Mouse (Mus musculus): ENCODE measurements around the gene Rab25. TPM values are rescaled to one million over a fixed set of nuclear protein-coding genes. Genes with fewer than 3 reads are reported as not detected.

Rab25 gene
- polyA plus RNA-seq (2014; fragmentation: Illumina TruSeq; extraction: RNeasy Lipid Tissue Mini Kit (QIAGEN cat#74804); ENCODE audit: low read depth, low replicate concordance), result 66.8 TPM

DNA sequence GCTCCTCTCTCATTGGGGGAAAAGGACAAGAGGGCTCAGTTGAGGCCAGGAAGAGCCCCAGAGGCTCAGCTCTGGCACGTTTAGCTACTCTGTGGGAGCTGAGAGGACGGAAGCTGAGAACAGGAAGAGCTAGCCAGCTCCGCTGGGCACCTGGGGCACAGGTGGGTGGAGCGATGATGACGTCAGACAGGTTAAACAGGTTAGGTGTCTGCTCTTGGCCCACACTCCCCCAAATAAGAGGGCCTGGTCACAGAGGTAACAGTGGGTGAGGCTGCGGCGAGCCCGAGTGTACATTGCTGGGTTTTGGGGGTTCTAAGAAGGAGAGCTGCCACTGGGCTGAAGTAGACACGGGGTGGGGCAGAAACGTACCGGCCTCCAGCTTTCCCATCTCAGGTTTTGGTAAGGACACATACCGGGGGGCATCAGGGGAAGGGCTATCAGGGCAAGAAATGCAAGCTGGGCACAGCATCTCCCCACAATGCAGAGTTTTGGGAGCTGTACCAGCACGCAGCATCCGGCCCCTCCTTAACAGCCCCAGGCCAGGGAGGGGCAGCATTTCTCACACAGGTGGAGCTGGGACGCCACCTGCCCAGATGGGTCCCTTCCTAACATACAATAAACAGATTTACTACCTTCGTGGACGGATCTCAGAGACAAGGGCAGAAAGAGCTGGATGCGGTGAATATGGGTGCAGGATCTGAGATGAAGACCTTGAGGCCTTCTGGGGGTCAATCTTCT is at the start of gene Rab25:
Gene Rab25 (minus strand): TSS at position 121 of the 738 bp plus-strand sequence.

DNA sequence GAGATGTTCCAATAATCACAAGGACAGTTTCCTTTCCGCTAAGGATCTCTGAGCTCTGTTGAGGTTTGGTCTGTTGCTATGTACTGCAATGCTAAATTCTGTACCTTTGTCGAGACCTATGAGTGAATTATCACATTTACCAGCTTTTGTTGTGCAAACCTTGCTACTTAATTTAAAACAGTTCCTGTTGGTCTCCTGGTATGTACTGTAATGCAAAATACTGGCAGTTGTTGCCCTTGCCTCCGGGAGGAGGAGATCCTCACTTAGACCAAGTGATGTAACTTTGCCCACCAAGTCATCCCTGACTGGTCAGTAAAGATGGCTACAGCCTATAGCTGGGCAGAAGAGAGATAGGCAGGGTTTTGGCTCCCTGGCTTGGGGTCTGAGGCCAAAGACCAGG is 27.4 kb upstream of the Rab25 start, which contains the start of gene Ssr2:
Gene Ssr2 (plus strand): TSS at position 337 of the 400 bp plus-strand sequence.

DNA sequence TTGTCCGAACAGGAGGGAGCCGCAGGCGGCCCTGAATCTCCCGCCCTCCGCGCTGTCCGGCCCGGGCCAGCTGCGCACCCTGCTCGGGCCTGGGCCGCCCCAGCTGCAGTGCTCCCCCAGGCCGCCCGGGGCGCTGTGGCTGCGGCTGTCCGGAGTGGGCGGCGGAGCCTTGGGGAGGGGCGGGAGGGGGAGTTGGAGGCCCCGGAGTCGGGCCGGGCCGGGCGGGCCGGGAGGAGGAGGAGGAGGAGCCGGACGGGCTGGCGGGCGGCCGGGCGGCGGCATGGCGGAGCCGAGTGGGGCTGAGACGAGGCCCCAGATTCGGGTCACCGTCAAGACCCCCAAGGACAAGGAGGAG is 5.4 kb upstream of the Rab25 start, which contains the start of gene Ubqln4:
Gene Ubqln4 (plus strand): TSS at position 234 of the 355 bp plus-strand sequence.

DNA sequence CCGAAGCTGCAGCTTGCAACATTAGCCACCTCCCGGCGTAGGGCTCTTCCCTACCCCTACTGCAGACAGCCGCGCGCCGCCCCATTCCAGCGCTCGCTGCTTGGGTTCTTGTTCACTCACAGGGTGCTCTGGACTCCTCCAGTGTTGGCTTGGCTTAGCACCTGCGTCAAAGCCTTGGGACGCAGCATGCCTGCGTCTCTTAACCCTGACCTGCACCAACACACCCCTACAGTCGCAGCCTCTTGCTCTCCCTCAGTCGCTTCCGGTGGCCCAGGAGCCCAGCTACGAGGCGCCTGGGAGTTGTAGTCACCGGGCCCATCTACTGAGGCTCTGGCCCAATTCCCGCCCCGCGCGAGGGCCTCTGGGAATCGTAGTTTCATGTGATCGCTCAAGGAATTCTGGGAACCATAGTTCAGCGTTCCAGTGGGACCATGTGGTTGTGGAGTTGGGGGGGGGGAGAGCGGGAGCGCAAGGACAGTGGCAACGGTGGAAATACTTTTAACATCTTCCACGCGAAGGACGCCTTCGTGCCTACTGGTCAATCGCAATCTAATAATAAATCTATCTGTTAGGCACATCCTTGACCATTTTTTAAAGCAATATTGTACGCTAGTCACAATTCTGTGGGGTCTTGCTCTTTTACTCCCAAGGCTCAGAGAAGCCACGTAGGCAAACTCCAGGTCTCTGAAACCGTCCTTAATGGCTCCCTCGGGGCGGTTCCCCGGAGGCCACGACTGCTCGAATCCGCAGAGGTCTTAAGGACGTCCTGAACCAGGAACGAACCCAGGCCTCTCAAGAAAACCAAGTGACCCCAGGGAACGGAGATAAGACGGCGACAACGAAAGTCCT is 4.8 kb upstream of the Rab25 start, which contains the start of gene Lamtor2:
Gene Lamtor2 (minus strand): TSS at position 399 of the 849 bp plus-strand sequence.

DNA sequence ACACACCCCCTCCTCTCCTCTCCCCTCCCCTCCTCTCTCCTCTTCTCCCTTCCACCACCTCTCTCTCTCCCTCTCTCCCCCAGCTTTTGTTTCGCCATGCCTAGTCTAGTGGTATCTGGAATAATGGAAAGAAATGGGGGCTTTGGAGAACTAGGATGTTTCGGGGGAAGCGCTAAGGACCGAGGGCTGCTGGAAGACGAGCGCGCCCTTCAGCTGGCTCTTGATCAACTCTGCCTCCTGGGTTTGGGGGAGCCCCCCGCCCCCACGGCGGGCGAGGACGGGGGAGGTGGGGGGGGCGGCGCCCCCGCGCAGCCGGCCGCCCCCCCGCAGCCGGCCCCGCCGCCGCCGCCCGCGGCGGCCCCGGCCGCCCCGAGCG is 15.8 kb downstream of the Rab25 start, which contains the start of gene Mex3a:
Gene Mex3a (plus strand): TSS at position 97 of the 376 bp plus-strand sequence.

DNA sequence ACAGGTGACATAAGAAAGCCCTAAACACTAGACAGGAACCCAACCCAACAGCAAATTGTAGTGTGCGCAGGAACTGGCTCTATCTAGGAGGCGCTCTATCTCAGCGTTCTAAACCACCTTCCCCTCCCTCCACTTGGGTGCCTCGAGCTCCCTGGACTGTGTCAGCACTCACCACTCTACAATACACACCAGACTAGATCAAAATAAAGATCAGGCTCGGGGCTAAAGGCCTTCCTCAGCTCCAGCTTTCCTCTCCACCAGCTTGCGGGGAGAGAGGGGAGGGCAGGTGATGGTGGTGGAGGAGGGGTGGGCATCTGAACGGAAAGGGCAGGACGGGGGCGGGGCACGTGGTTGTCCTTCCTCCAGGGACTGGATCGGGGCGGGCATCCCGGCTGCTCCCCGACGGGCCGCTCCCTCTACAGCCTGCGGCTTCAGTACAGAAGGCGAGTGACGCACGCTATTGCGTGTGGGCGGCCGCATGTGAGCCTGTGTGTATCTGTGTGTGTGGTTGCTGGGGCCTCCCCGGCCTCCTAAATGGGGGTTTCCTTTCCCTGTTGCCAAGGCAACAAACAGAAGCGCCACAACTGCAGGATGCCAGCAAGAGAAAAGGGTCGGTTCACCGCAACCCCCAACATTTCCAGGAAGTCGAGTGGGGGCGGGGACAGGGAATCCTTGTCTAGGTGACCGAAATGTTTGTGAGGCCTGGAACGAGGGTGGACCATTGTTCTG is 38.2 kb downstream of the Rab25 start, which contains the start of gene Lmna:
Gene Lmna (minus strand): TSS at position 265 of the 729 bp plus-strand sequence.

Other genes starting within 250 kb of the Rab25 start
- gene Glmp, start 223.3 kb downstream of the Rab25 start, polyA plus RNA-seq (2014; fragmentation: Illumina TruSeq; extraction: RNeasy Lipid Tissue Mini Kit (QIAGEN cat#74804); ENCODE audit: low read depth, low replicate concordance), result 227 TPM
- 7.7 TPM for gene Tmem79, start 212.2 kb downstream of the Rab25 start, polyA plus RNA-seq (2014; fragmentation: Illumina TruSeq; extraction: RNeasy Lipid Tissue Mini Kit (QIAGEN cat#74804); ENCODE audit: low read depth, low replicate concordance)
- 42.6 TPM for gene Smg5, start 212.0 kb downstream of the Rab25 start, polyA plus RNA-seq (2014; fragmentation: Illumina TruSeq; extraction: RNeasy Lipid Tissue Mini Kit (QIAGEN cat#74804); ENCODE audit: low read depth, low replicate concordance)
- 5.8 TPM for gene Paqr6, start 183.7 kb downstream of the Rab25 start, polyA plus RNA-seq (2014; fragmentation: Illumina TruSeq; extraction: RNeasy Lipid Tissue Mini Kit (QIAGEN cat#74804); ENCODE audit: low read depth, low replicate concordance)
- gene Bglap3, start 175.6 kb downstream of the Rab25 start, polyA plus RNA-seq (2014; fragmentation: Illumina TruSeq; extraction: RNeasy Lipid Tissue Mini Kit (QIAGEN cat#74804); ENCODE audit: low read depth, low replicate concordance), result 173 TPM
- not detected for gene Bglap2, start 169.6 kb downstream of the Rab25 start, polyA plus RNA-seq (2014; fragmentation: Illumina TruSeq; extraction: RNeasy Lipid Tissue Mini Kit (QIAGEN cat#74804); ENCODE audit: low read depth, low replicate concordance)
- not detected for gene Bglap, start 163.8 kb downstream of the Rab25 start, polyA plus RNA-seq (2014; fragmentation: Illumina TruSeq; extraction: RNeasy Lipid Tissue Mini Kit (QIAGEN cat#74804); ENCODE audit: low read depth, low replicate concordance)
- gene Pmf1, start 138.0 kb downstream of the Rab25 start, polyA plus RNA-seq (2014; fragmentation: Illumina TruSeq; extraction: RNeasy Lipid Tissue Mini Kit (QIAGEN cat#74804); ENCODE audit: low read depth, low replicate concordance), result 17.2 TPM
- gene Slc25a44, start 123.2 kb downstream of the Rab25 start, polyA plus RNA-seq (2014; fragmentation: Illumina TruSeq; extraction: RNeasy Lipid Tissue Mini Kit (QIAGEN cat#74804); ENCODE audit: low read depth, low replicate concordance), result 29.8 TPM
- 101 TPM for gene Sema4a, start 87.1 kb downstream of the Rab25 start, polyA plus RNA-seq (2014; fragmentation: Illumina TruSeq; extraction: RNeasy Lipid Tissue Mini Kit (QIAGEN cat#74804); ENCODE audit: low read depth, low replicate concordance)
- gene Lmna, start 38.3 kb downstream of the Rab25 start, polyA plus RNA-seq (2014; fragmentation: Illumina TruSeq; extraction: RNeasy Lipid Tissue Mini Kit (QIAGEN cat#74804); ENCODE audit: low read depth, low replicate concordance), result 75.5 TPM
- 2.9 TPM for gene Mex3a, start 15.9 kb downstream of the Rab25 start, polyA plus RNA-seq (2014; fragmentation: Illumina TruSeq; extraction: RNeasy Lipid Tissue Mini Kit (QIAGEN cat#74804); ENCODE audit: low read depth, low replicate concordance)
- gene Lamtor2, start 4.8 kb upstream of the Rab25 start, polyA plus RNA-seq (2014; fragmentation: Illumina TruSeq; extraction: RNeasy Lipid Tissue Mini Kit (QIAGEN cat#74804); ENCODE audit: low read depth, low replicate concordance), result 161 TPM
- 51.1 TPM for gene Ubqln4, start 5.5 kb upstream of the Rab25 start, polyA plus RNA-seq (2014; fragmentation: Illumina TruSeq; extraction: RNeasy Lipid Tissue Mini Kit (QIAGEN cat#74804); ENCODE audit: low read depth, low replicate concordance)
- gene Ssr2, start 27.6 kb upstream of the Rab25 start, polyA plus RNA-seq (2014; fragmentation: Illumina TruSeq; extraction: RNeasy Lipid Tissue Mini Kit (QIAGEN cat#74804); ENCODE audit: low read depth, low replicate concordance), result 239 TPM
- 39.9 TPM for gene Arhgef2, start 57.7 kb upstream of the Rab25 start, polyA plus RNA-seq (2014; fragmentation: Illumina TruSeq; extraction: RNeasy Lipid Tissue Mini Kit (QIAGEN cat#74804); ENCODE audit: low read depth, low replicate concordance)
- not detected for gene Rxfp4, start 104.8 kb upstream of the Rab25 start, polyA plus RNA-seq (2014; fragmentation: Illumina TruSeq; extraction: RNeasy Lipid Tissue Mini Kit (QIAGEN cat#74804); ENCODE audit: low read depth, low replicate concordance)
- 60.2 TPM for gene Khdc4, start 137.5 kb upstream of the Rab25 start, polyA plus RNA-seq (2014; fragmentation: Illumina TruSeq; extraction: RNeasy Lipid Tissue Mini Kit (QIAGEN cat#74804); ENCODE audit: low read depth, low replicate concordance)
- 39.1 TPM for gene Rit1, start 168.5 kb upstream of the Rab25 start, polyA plus RNA-seq (2014; fragmentation: Illumina TruSeq; extraction: RNeasy Lipid Tissue Mini Kit (QIAGEN cat#74804); ENCODE audit: low read depth, low replicate concordance)
- gene Syt11, start 226.9 kb upstream of the Rab25 start, polyA plus RNA-seq (2014; fragmentation: Illumina TruSeq; extraction: RNeasy Lipid Tissue Mini Kit (QIAGEN cat#74804); ENCODE audit: low read depth, low replicate concordance), result 7.2 TPM

Measured in adipose tissue, adult 10 weeks (tissue).